ENCODE assay signal across 17 mouse cellular contexts in the genomic region with DNA sequence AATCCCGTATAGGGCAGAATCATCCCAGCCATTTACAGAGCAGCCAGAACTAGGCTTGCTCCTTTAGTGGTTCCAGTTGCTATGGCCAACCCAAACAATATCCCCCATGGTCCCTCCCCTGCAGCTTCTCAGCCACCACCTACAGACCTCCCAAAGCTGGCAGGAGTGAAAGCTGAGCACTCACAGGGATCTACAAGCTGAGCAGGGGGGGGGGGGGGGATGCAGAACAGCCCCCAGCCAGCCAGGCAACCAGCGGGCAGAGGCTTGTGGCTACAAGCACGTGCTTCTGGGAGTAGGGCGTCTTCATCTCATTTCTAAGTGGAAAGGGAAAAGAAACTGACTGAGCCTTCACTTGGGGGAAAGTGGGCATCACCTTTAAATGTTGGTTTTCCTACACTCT. TPM values are rescaled to one million over a fixed set of nuclear protein-coding genes. Genes with fewer than 3 reads are reported as not detected.
DNase-seq lines count a peak whose midpoint lies in the region; ATAC-seq and TF ChIP-seq lines count a peak whose summit lies in the region.
"Had no signal": no experiment of that assay in that cellular context is flagged by ENCODE, and none has a peak within 500 bp of the region (broad histone marks: within the 10 kb centered on the region; RNA-seq: fewer than 3 reads in every experiment).

No protein-coding gene starts in this region.

- DNase-seq in kidney, adult 18-20 months: no peak
- no peak for DNase-seq in stomach, postnatal 0 days (ENCODE audit: low spot score)
- peak; percentile 33 for DNase-seq in hindbrain, postnatal 0 days (ENCODE audit: low spot score)
- no peak for DNase-seq in embryo, embryonic 10.5 days (ENCODE audit: low spot score)
- no peak for DNase-seq in thymus, postnatal 36 days
- DNase-seq: adrenal gland, adult 2 months; cerebellum, postnatal 36 days; heart, postnatal 10 days; kidney, adult 9 months; right cerebral cortex, postnatal 25 days; thymus, postnatal 25 days had no signal

- no peak for TF ChIP-seq EP300 in stomach, postnatal 0 days (optimal IDR thresholded peaks at IDR 0.05)

- no peaks in the 10 kb centered on the region for H3K27me3 ChIP-seq in kidney, embryonic 16.5 days (ENCODE audit: insufficient read depth, low read length)
- H3K27me3 ChIP-seq in stomach, embryonic 16.5 days (ENCODE audit: control insufficient read depth, insufficient read depth, low read length): no peaks in the 10 kb centered on the region
- H3K27me3 ChIP-seq in stomach, postnatal 0 days (ENCODE audit: control insufficient read depth, insufficient read depth, low read length): no peaks in the 10 kb centered on the region
- no peaks in the 10 kb centered on the region for H3K27me3 ChIP-seq in hindbrain, postnatal 0 days (ENCODE audit: insufficient read depth, low read length)
- H3K27me3 ChIP-seq: lung, embryonic 15.5 days; midbrain, embryonic 13.5 days; neural tube, embryonic 13.5 days had no signal

- no peak overlapping the region for H3K27ac ChIP-seq in kidney, embryonic 16.5 days (ENCODE audit: low read length)
- H3K27ac ChIP-seq in stomach, embryonic 16.5 days (ENCODE audit: low read length): no peak overlapping the region
- H3K27ac ChIP-seq in stomach, postnatal 0 days (replicated peaks): no peak overlapping the region
- no peak overlapping the region for H3K27ac ChIP-seq in hindbrain, postnatal 0 days
- H3K27ac ChIP-seq: layer of hippocampus, adult 2 months; lung, embryonic 15.5 days; midbrain, embryonic 13.5 days; neural tube, embryonic 13.5 days had no signal

- no peak overlapping the region for H3K9ac ChIP-seq in kidney, embryonic 16.5 days (replicated peaks; ENCODE audit: low read length)
- H3K9ac ChIP-seq in stomach, embryonic 16.5 days (ENCODE audit: low read length): no peak overlapping the region
- H3K9ac ChIP-seq in stomach, postnatal 0 days (ENCODE audit: low read length): no peak overlapping the region
- H3K9ac ChIP-seq in hindbrain, postnatal 0 days (replicated peaks; ENCODE audit: low read length): no peak overlapping the region
- H3K9ac ChIP-seq: lung, embryonic 15.5 days; midbrain, embryonic 13.5 days; neural tube, embryonic 13.5 days had no signal

- no peak overlapping the region for H3K4me2 ChIP-seq in kidney, embryonic 16.5 days (replicated peaks; ENCODE audit: low read depth, low read length)
- H3K4me2 ChIP-seq in stomach, embryonic 16.5 days (ENCODE audit: low read depth, low read length): no peak overlapping the region
- no peak overlapping the region for H3K4me2 ChIP-seq in stomach, postnatal 0 days (replicated peaks; ENCODE audit: low read depth)
- 0 out of 2 replicates have a peak overlapping the region, but pooled peaks have one; percentile 11 for H3K4me2 ChIP-seq in hindbrain, postnatal 0 days (ENCODE audit: low read depth, low read length)
- H3K4me2 ChIP-seq: lung, embryonic 15.5 days; midbrain, embryonic 13.5 days; neural tube, embryonic 13.5 days had no signal

- H3K4me3 ChIP-seq in kidney, embryonic 16.5 days (ENCODE audit: low read length): no peak overlapping the region
- no peak overlapping the region for H3K4me3 ChIP-seq in stomach, embryonic 16.5 days (replicated peaks; ENCODE audit: low read length)
- no peak overlapping the region for H3K4me3 ChIP-seq in stomach, postnatal 0 days (ENCODE audit: low read depth, low read length)
- no peak overlapping the region for H3K4me3 ChIP-seq in hindbrain, postnatal 0 days (ENCODE audit: low read length)
- H3K4me3 ChIP-seq: layer of hippocampus, adult 2 months; lung, embryonic 15.5 days; midbrain, embryonic 13.5 days; neural tube, embryonic 13.5 days had no signal

- H3K36me3 ChIP-seq in kidney, embryonic 16.5 days (ENCODE audit: insufficient read depth, low read length): peaks cover 3% of the 10 kb centered on the region; the same call in 1 of the 2 replicates
- no peaks in the 10 kb centered on the region for H3K36me3 ChIP-seq in stomach, embryonic 16.5 days (ENCODE audit: control insufficient read depth, insufficient read depth, low read length)
- no peaks in the 10 kb centered on the region for H3K36me3 ChIP-seq in stomach, postnatal 0 days (ENCODE audit: control insufficient read depth, insufficient read depth, low read length)
- no peaks in the 10 kb centered on the region for H3K36me3 ChIP-seq in hindbrain, postnatal 0 days (ENCODE audit: insufficient read depth, low read length)
- H3K36me3 ChIP-seq: lung, embryonic 15.5 days; midbrain, embryonic 13.5 days; neural tube, embryonic 13.5 days had no signal

- H3K4me1 ChIP-seq in kidney, embryonic 16.5 days (ENCODE audit: insufficient read depth, low read length): peaks cover 35% of the 10 kb centered on the region
- H3K4me1 ChIP-seq in stomach, embryonic 16.5 days (ENCODE audit: control insufficient read depth, insufficient read depth, low read length): peaks cover 31% of the 10 kb centered on the region
- H3K4me1 ChIP-seq in stomach, postnatal 0 days (replicated peaks; ENCODE audit: control insufficient read depth, insufficient read depth): peaks cover 5% of the 10 kb centered on the region; the same call in 1 of the 2 replicates
- peaks cover 8% of the 10 kb centered on the region for H3K4me1 ChIP-seq in hindbrain, postnatal 0 days (ENCODE audit: insufficient read depth, low read length)

- ATAC-seq in kidney, embryonic 16.5 days (ENCODE audit: low FRiP score, low TSS enrichment): 0 out of 2 replicates have a peak, but pooled peaks have one; percentile 39
- peak; percentile 31; the same call in 1 of the 2 replicates for ATAC-seq in stomach, embryonic 16.5 days (ENCODE audit: insufficient read depth, low FRiP score)
- ATAC-seq in stomach, postnatal 0 days (ENCODE audit: low FRiP score, low TSS enrichment): no peak
- ATAC-seq in hindbrain, postnatal 0 days: peak; percentile 62; the same call in 1 of the 2 replicates
- ATAC-seq: midbrain, embryonic 13.5 days had no signal

- no peak for TF ChIP-seq CTCF in stomach, postnatal 0 days (IDR thresholded peaks at IDR 0.05; ENCODE audit: low read depth)
- TF ChIP-seq CTCF in hindbrain, postnatal 0 days (IDR thresholded peaks at IDR 0.05; ENCODE audit: low read depth): no peak

- no peaks in the 10 kb centered on the region for H3K9me3 ChIP-seq in kidney, embryonic 16.5 days (ENCODE audit: low read length)
- no peaks in the 10 kb centered on the region for H3K9me3 ChIP-seq in stomach, embryonic 16.5 days (replicated peaks; ENCODE audit: control insufficient read depth, low read length)
- no peaks in the 10 kb centered on the region for H3K9me3 ChIP-seq in stomach, postnatal 0 days (ENCODE audit: control insufficient read depth, low read length)
- H3K9me3 ChIP-seq in hindbrain, postnatal 0 days (ENCODE audit: low read length): no peaks in the 10 kb centered on the region
- H3K9me3 ChIP-seq: lung, embryonic 15.5 days; midbrain, embryonic 13.5 days; neural tube, embryonic 13.5 days had no signal

- WGBS in kidney, embryonic 16.5 days: 61% methylated on average over 4 of the region's 4 CpGs
- WGBS in stomach, embryonic 16.5 days: 57% methylated on average over 4 of the region's 4 CpGs
- WGBS in stomach, postnatal 0 days: 50% methylated on average over 4 of the region's 4 CpGs
- 41% methylated on average over 4 of the region's 4 CpGs for WGBS in hindbrain, postnatal 0 days

RNA-seq across cellular contexts. Expression of a gene that starts 59.9 kb away (rescaled TPM):
- 5.9 and 7.6 TPM in 2 replicates for polyA plus RNA-seq in kidney, embryonic 16.5 days (2015; fragmentation: Nextera tagmentation; extraction: Ambion mirVana)
- 7.8 and 8.0 TPM in 2 replicates for polyA plus RNA-seq in stomach, embryonic 16.5 days (2015; fragmentation: Nextera tagmentation; extraction: Ambion mirVana)
- 7.0 TPM in 2 replicates for polyA plus RNA-seq in stomach, postnatal 0 days (2015; fragmentation: Nextera tagmentation; extraction: Ambion mirVana)
- 32.0 and 44.6 TPM in 2 replicates for total RNA-seq in hindbrain, postnatal 0 days (2014; rRNA removed)
- polyA plus RNA-seq in hindbrain, postnatal 0 days (2015; fragmentation: Nextera tagmentation; extraction: Ambion mirVana): 8.6 and 9.3 TPM in 2 replicates
